Mouse (Mus musculus) MEL (cell line): ENCODE data around the gene Tsc22d3.

Source experiments
- TBP ChIP-seq: IDR thresholded peaks from 2 replicates; pipeline ENCODE4 v1.8.0; 2011; ENCODE audit warnings: low read depth, low read length, improper control_type of control experiment
- TCF12 ChIP-seq: IDR thresholded peaks from 2 replicates; pipeline ENCODE4 v1.6.1; 2014; ENCODE audit warnings: low read depth, mild to moderate bottlenecking, inconsistent platforms, low read length, improper control_type of control experiment, moderate library complexity
- USF2 ChIP-seq, 2 experiments: IDR thresholded peaks; 2 replicates each; pipeline ENCODE4 v1.6.1; 2011 to 2012; ENCODE audit warnings: improper control_type of control experiment in 2 of 2, low read length in 2 of 2, borderline replicate concordance in 1 of 2, inconsistent platforms in 1 of 2, low read depth in 1 of 2, mild to moderate bottlenecking in 1 of 2; ENCODE audit not compliant: insufficient read depth in 1 of 2

DNA sequence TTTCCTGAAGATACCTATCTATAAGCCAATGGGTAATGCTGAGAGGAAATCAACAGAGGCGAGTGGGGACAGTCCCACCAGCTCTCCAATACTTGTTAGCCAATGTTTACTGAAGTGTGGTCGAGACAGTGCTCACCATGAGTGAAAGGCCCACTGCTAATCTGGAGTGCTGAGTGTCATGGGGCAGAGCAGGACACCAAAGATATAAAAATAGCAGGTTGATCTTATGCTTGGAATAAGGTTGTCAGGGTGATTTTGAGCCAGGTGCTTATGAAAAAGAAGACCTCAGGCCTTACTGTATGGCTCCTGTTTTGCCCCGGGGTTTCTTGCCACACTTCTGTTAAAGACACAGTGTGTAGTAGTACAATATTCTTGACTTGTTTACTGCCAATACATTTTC is 20.0 kb downstream of the Tsc22d3 start:
- TF ChIP-seq TBP (0 out of 2 replicates have a peak, but pooled peaks have one; percentile 31), TCF12 (no peak), USF2 (IDR thresholded peaks at IDR 0.05; ENCODE audit: borderline replicate concordance in 1 of 2, insufficient read depth in 1 of 2, low read depth in 1 of 2, low read length in 2 of 2) (no peak)
